Mouse (Mus musculus) intestine, embryonic 15.5 days (tissue): Measurements from ENCODE around the gene Art1. TPM values are rescaled to one million over a fixed set of nuclear protein-coding genes. Genes with fewer than 3 reads are reported as not detected.

Source experiments
- ATAC-seq: fragments of 200-750 bp; cut with Nextera tagmentation; 2 replicates; pipeline ENCODE4 v1.8.0; 2017; ENCODE audit warnings: moderate TSS enrichment, moderate library complexity
- H3K27ac ChIP-seq: fragments of 300-500 bp; sonication (generic); 2 replicates; pipeline ENCODE4 v1.5.1; 2015; ENCODE audit warnings: mild to moderate bottlenecking, inconsistent platforms
- H3K27me3 ChIP-seq: fragments of 300-500 bp; sonication (generic); replicated peaks from 2 replicates; pipeline ENCODE4 v1.6.1; 2015; ENCODE audit warnings: inconsistent platforms
- H3K36me3 ChIP-seq: fragments of 300-500 bp; sonication (generic); 2 replicates; pipeline ENCODE4 v1.6.1; 2015; ENCODE audit warnings: inconsistent platforms
- H3K4me1 ChIP-seq: fragments of 300-500 bp; sonication (generic); replicated peaks from 2 replicates; pipeline ENCODE4 v1.6.1; 2015; ENCODE audit warnings: inconsistent platforms
- H3K4me2 ChIP-seq: fragments of 300-500 bp; sonication (generic); replicated peaks from 2 replicates; pipeline ENCODE4 v1.6.1; 2015; ENCODE audit warnings: mild to moderate bottlenecking, inconsistent platforms
- H3K4me3 ChIP-seq: fragments of 300-500 bp; sonication (generic); replicated peaks from 2 replicates; pipeline ENCODE4 v1.5.1; 2015; ENCODE audit warnings: inconsistent platforms
- H3K9ac ChIP-seq: fragments of 300-500 bp; sonication (generic); 2 replicates; pipeline ENCODE4 v1.6.1; 2015; ENCODE audit warnings: inconsistent platforms
- H3K9me3 ChIP-seq: fragments of 300-500 bp; sonication (generic); 2 replicates; pipeline ENCODE4 v1.6.1; 2016; ENCODE audit warnings: inconsistent platforms
- WGBS: fragments of 180-500 bp; shearing (Covaris S2); methylation state at CpG from one replicate; pipeline ENCODE4 v1.1.7; 2015; 5-methylcytosine and 5-hydroxymethylcytosine counted together
- polyA plus RNA-seq: library from polyadenylated mRNA; unstranded; fragments of >200 nt; fragmentation: Nextera tagmentation; extraction: Ambion mirVana; gene quantifications from 2 replicates; pipeline ENCODE4 v1.2.1, GENCODE M21; 2015

The Art1 gene
- polyA plus RNA-seq, result 0.34 and 0.59 TPM in 2 replicates

DNA sequence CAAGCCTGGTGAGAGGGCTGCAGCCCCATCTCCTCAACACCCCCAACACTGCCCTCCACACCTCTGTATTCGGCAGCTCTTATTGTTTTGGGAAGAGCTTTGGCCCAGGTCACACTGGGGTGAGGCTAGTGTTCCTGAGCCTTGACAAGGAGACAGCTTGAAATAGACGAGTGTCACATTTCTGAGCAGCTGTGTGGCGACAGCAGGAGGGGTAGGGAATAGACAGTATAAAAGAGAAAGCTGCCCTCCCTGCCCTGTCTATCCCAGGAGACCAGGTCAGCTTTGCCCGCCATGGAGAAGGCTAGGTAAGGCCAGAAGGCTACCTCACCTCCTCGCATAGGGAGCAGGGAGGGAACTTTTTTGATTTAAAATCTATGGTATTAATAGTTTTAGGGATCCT lies at the start of gene Art1:
Gene Art1 (plus strand): TSS at position 257 of the 400 bp plus-strand sequence.
- Histone ChIP-seq H3K4me3 (no peak within 1 kb of the TSS), H3K27me3 (no peaks in the 10 kb centered on the region), H3K4me1 (peaks cover 13% of the 10 kb centered on the region), H3K4me2 (no peak within 1 kb of the TSS), H3K9ac (no peak within 1 kb of the TSS), H3K36me3 (no peaks in the 10 kb centered on the region), H3K27ac (no peak within 1 kb of the TSS), H3K9me3 (no peaks in the 10 kb centered on the region)
- ATAC-seq, result no peak
- 74% methylated on average over 5 of the region's 5 CpGs for WGBS

DNA sequence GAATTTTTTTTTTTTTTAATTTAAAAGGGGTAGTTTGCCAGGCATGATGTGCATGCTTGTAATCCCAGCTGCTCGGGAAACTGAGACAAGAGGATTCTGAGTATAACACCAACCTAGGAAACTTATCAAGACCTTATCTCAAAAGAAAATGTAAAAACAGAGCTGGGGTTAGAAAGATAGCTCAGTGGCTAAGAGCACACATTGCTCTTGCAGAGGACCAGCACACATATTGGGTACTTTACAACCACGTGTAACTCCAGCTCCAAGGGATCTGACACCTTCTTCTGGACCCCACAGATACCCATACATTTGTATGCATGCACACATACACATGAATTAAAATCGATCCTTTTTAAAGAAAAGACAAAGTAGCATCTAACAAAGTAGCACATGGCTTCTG lies 40.2 kb upstream of the Art1 start:
- H3K4me1 ChIP-seq, result peaks cover 9% of the 10 kb centered on the region; the same call in 1 of the 2 replicates
- no peak overlapping the region for H3K27ac ChIP-seq
- no peak overlapping the region for H3K9ac ChIP-seq
- H3K36me3 ChIP-seq, result peaks cover 5% of the 10 kb centered on the region; the same call in 1 of the 2 replicates
- H3K4me3 ChIP-seq, result no peak overlapping the region
- ATAC-seq, result no peak
- WGBS, result 72% methylated on average over 3 of the region's 3 CpGs
- H3K9me3 ChIP-seq, result no peaks in the 10 kb centered on the region
- no peak overlapping the region for H3K4me2 ChIP-seq
- no peaks in the 10 kb centered on the region for H3K27me3 ChIP-seq

DNA sequence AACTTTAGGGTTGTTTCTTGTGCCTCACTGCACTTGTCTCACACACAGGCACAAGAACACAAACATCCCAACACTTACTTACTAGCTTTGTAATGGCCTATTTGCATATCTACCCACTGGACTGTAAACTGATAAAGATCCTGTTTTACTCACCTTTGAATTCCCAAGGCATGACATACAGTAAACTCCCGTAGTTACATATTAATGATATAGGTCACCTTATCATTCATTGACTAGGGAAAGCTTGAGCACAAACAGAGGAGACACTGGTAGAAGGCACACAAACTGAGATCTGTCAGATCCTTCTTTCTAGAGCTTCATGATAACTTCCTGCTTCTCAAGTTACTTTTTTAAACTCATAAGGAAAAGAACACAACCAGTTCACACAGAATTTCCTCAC lies 39.3 kb upstream of the Art1 start:
- H3K9ac ChIP-seq, result no peak overlapping the region
- H3K4me2 ChIP-seq, result 0 out of 2 replicates have a peak overlapping the region, but pooled peaks have one; percentile 20
- peaks cover 5% of the 10 kb centered on the region; the same call in 1 of the 2 replicates for H3K36me3 ChIP-seq
- 0 out of 2 replicates have a peak overlapping the region, but pooled peaks have one; percentile 25 for H3K27ac ChIP-seq
- peak; percentile 42 for ATAC-seq
- 64% methylated on average over 1 of the region's 1 CpGs for WGBS
- H3K4me1 ChIP-seq, result peaks cover 12% of the 10 kb centered on the region; the same call in 1 of the 2 replicates
- H3K4me3 ChIP-seq, result no peak overlapping the region
- H3K9me3 ChIP-seq, result no peaks in the 10 kb centered on the region
- no peaks in the 10 kb centered on the region for H3K27me3 ChIP-seq

DNA sequence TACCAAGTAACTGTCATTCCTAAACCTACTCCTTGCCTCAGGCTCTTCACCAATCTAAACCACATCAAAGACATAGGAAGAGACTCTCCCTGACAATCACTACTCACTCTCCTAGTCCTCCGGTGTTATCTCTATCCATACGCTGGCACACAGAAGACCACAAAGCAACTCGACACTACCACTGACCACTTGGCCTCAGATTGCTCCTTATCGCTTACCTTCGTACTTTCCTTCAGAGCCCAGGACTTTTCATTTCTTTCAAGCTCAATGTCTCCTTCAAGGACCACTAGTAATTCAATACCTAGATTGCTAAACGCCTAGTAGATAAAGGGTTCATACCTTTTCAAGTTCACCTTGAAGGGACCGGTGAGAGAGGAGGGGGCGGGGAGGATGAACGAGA lies 37.7 kb upstream of the Art1 start:
- 0 out of 2 replicates have a peak overlapping the region, but pooled peaks have one; percentile 11 for H3K27ac ChIP-seq
- H3K9ac ChIP-seq, result no peak overlapping the region
- peaks cover 4% of the 10 kb centered on the region; the same call in 1 of the 2 replicates for H3K36me3 ChIP-seq
- no peaks in the 10 kb centered on the region for H3K9me3 ChIP-seq
- H3K4me2 ChIP-seq, result peak overlapping the region; percentile 67
- WGBS, result 69% methylated on average over 9 of the region's 9 CpGs
- H3K4me1 ChIP-seq, result peaks cover 12% of the 10 kb centered on the region; the same call in 1 of the 2 replicates
- no peak for ATAC-seq
- H3K4me3 ChIP-seq, result peak overlapping the region; percentile 65
- H3K27me3 ChIP-seq, result no peaks in the 10 kb centered on the region

DNA sequence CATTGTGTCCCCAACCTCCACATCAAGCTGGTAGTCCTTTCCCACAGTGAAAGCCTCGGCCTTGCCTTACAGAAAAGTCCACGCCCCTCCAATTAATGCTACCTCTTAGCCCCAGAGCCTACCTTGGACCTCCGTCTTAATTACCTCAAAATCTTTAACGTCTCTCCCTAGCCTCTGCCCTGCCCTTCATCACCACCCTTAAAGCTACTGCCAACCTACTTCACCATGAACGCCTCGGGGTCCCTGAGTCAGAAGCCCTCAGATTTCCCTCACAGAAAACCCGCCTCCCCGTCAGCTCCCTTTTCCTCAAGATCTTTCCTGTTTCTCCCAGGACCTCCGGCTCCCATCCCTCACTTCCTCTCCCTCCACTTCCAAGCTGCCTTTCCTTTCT lies 36.9 kb upstream of the Art1 start:
- peak overlapping the region; percentile 67 for H3K4me2 ChIP-seq
- peak; percentile 12 for ATAC-seq
- H3K36me3 ChIP-seq, result no peaks in the 10 kb centered on the region
- H3K27ac ChIP-seq, result peak overlapping the region; percentile 71; the same call in 1 of the 2 replicates
- H3K4me3 ChIP-seq, result peak overlapping the region; percentile 65
- H3K9me3 ChIP-seq, result no peaks in the 10 kb centered on the region
- under 1% methylated on average over 9 of the region's 9 CpGs for WGBS
- no peaks in the 10 kb centered on the region for H3K27me3 ChIP-seq
- H3K9ac ChIP-seq, result peak overlapping the region; percentile 64
- H3K4me1 ChIP-seq, result peaks cover 12% of the 10 kb centered on the region; the same call in 1 of the 2 replicates

DNA sequence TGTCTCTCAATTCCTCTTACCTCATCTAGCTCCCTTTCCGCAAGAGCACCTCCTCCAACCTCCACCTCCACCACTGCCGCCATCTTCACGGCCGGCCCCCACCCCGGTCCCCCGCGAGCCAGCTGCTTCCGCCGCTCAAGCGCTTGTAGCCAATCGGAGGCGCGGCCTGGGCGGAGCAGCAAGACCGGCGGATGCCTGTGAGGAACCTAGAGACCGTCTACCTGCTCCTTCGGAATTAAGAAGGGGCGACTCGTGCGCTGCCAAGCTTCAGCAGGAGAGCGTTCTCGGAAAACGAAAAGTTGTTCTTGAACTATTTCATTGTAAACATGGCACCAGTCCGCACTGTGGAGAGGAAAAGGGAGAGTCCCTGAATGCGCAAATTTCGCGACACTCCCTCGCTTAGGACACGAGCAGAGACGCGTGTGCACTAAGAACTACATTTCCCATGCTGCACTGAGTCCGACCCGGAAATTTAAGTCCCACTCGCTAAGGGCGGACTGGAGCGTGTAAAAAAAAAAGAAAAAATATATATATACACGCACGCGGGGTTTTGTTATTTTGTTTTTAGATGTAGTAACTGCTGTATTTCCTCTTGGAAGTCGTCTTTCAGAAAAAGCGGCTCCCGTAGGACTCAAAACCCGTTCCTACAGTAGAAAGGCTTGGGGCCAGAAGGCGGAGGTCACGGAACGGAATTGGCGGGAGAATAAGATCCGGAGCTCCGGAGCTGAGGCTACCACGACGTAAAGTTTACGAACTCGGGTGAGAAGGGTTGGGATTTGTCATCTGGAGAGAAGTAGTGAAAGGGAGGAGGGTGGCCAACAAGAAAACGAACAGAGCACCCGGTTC lies 36.3 kb upstream of the Art1 start, which contains the start of the genes Rnf121, Xndc1 and Xntrpc:
Gene Rnf121 (minus strand): TSS at position 424 of the 846 bp plus-strand sequence.
Gene Xndc1 (plus strand): TSS at position 466 of the 846 bp plus-strand sequence.
Gene Xntrpc (plus strand): TSS at position 668 of the 846 bp plus-strand sequence.
- peak within 1 kb of the TSS; percentile 65 for H3K4me3 ChIP-seq
- H3K27me3 ChIP-seq, result no peaks in the 10 kb centered on the region
- H3K27ac ChIP-seq, result peak within 1 kb of the TSS; percentile 72
- no peaks in the 10 kb centered on the region for H3K9me3 ChIP-seq
- ATAC-seq, result peak; percentile 98
- under 1% methylated on average over 56 of the region's 56 CpGs for WGBS
- no peaks in the 10 kb centered on the region for H3K36me3 ChIP-seq
- H3K4me2 ChIP-seq, result peak within 1 kb of the TSS; percentile 67
- peaks cover 12% of the 10 kb centered on the region; the same call in 1 of the 2 replicates for H3K4me1 ChIP-seq
- peak within 1 kb of the TSS; percentile 64 for H3K9ac ChIP-seq

DNA sequence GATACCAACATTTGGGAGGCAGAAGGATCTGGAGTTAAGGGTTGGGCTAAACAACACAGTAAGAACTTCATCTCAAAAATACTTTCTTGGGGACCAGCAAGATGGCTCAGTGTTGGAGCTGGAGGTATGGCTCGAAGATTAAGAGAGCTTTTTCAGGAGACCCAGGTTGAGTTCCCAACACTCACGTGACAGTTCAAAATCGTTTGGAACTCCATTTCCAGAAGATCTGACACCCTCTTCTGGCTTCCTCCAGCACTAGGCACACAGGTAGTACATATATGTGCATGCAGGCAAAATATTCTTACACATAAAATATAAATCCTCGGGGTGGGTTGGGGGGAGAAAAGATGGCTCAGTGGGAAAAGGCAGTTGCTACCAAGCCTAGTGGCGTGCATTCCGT lies 35.2 kb upstream of the Art1 start:
- Histone ChIP-seq H3K27me3 (no peaks in the 10 kb centered on the region), H3K36me3 (no peaks in the 10 kb centered on the region), H3K4me3 (peak overlapping the region; percentile 65), H3K4me1 (peaks cover 12% of the 10 kb centered on the region; the same call in 1 of the 2 replicates), H3K27ac (no peak overlapping the region), H3K9me3 (no peaks in the 10 kb centered on the region), H3K9ac (0 out of 2 replicates have a peak overlapping the region, but pooled peaks have one; percentile 23), H3K4me2 (peak overlapping the region; percentile 67)
- 60% methylated on average over 6 of the region's 6 CpGs for WGBS
- no peak for ATAC-seq

DNA sequence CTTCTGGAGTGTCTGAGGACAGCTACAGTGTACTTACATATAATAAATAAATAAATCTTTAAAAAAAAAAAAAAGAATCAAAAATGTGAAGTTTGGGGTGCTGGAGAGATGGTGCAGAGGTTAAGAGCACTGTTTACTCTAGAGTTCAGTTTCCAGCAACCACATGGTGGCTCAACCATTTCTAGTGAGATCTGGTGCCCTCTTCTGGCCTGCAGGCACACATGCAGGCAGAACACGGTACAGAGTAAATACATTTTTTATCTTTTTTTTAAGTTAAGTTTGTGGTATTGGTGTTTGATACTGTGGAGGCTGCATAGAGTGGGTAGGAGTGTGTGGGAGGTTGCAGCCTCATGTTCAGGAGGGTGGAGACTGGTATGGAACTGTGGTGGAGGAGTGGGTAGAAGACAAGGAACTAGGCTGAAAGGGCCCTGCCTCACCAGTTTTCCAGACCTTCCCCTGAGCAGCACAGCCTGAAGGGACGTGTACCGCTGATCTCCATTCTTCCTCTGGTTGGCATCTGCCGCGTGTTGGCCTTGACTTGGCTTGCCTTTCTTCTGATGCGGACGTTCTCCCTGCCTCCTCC lies 24.7 kb upstream of the Art1 start:
- no peak overlapping the region for H3K9ac ChIP-seq

DNA sequence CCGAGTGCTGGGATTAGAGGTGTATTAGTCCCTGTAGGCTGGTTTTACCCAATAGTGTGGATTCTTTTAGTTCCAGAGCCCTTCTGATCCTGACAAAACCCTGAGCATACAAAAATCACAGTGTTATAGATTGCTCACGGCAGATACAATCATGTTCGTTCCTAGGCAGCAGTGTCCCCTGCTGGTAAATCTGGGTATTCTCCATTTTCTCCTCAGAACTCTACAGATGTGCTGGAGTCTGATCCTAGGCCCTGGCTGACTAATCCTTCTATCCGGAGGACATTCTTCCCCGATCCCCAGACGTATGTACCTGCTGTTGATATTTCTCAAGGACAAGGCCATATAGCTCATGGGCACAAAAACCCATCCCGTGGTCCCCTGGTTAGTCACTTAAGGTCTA lies 23.0 kb upstream of the Art1 start:
- 73% methylated on average over 7 of the region's 7 CpGs for whole genome bisulfite sequencing
- no peaks in the 10 kb centered on the region for H3K27me3 ChIP-seq
- ATAC-seq, result no peak
- peaks cover 46% of the 10 kb centered on the region for H3K36me3 ChIP-seq
- H3K4me2 ChIP-seq, result no peak overlapping the region
- H3K9me3 ChIP-seq, result no peaks in the 10 kb centered on the region
- no peak overlapping the region for H3K9ac ChIP-seq
- no peak overlapping the region for H3K4me3 ChIP-seq
- H3K4me1 ChIP-seq, result no peaks in the 10 kb centered on the region
- no peak overlapping the region for H3K27ac ChIP-seq

More for the DNA sequence above, 24.7 kb upstream of the Art1 start:
- no peak overlapping the region for H3K4me3 ChIP-seq
- H3K27me3 ChIP-seq, result no peaks in the 10 kb centered on the region
- H3K9me3 ChIP-seq, result no peaks in the 10 kb centered on the region
- no peaks in the 10 kb centered on the region for H3K4me1 ChIP-seq
- H3K36me3 ChIP-seq, result peaks cover 42% of the 10 kb centered on the region
- 84% methylated on average over 7 of the region's 7 CpGs for WGBS
- ATAC-seq, result no peak
- no peak overlapping the region for H3K27ac ChIP-seq
- H3K4me2 ChIP-seq, result no peak overlapping the region

DNA sequence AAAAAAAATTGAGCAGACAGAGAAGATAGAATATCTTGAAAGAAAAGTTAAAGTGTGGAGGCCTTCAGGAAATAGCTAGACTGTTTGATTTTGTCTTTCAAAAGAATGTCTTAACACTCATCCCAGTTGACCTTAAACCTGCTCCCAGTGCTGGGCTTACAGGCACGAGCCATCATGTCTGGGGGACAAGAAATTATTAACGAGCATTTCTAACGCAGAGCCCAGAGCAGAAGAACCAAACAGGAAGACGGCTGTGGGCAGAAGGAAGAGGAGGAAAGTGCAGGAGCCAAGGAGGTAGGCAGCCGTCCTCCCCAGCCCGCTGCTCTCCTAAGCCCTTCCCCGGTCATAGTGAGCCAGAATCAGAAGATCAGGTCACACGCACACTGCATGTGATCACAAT lies 21.2 kb upstream of the Art1 start:
- 82% methylated on average over 8 of the region's 8 CpGs for WGBS
- H3K27me3 ChIP-seq, result no peaks in the 10 kb centered on the region
- no peak overlapping the region for H3K27ac ChIP-seq
- H3K4me1 ChIP-seq, result no peaks in the 10 kb centered on the region
- ATAC-seq, result no peak
- H3K9ac ChIP-seq, result no peak overlapping the region
- peaks cover 42% of the 10 kb centered on the region for H3K36me3 ChIP-seq
- no peaks in the 10 kb centered on the region for H3K9me3 ChIP-seq
- no peak overlapping the region for H3K4me2 ChIP-seq
- no peak overlapping the region for H3K4me3 ChIP-seq

DNA sequence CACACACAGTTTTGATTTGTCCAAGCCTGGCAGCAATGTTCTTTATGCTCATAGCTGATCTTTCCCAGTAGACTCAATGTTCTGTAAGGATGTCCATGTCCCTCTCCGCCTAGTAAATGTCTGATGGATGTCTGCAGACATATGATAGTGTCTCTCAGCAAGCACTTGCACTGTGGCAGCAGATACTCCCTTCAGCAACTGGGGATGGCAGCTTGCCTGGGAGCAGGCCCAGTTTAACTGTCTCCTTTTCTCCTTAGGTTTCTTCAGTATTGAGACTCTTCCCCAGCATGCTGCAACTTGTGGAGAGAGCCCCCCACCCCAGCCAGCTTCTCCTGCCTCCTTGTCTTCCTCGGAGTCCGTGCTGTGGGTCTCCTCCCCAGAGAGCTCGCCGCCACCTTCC lies 19.8 kb upstream of the Art1 start:
- no peak overlapping the region for H3K4me2 ChIP-seq
- no peaks in the 10 kb centered on the region for H3K27me3 ChIP-seq
- H3K9me3 ChIP-seq, result no peaks in the 10 kb centered on the region
- no peaks in the 10 kb centered on the region for H3K4me1 ChIP-seq
- no peak overlapping the region for H3K4me3 ChIP-seq
- peaks cover 36% of the 10 kb centered on the region for H3K36me3 ChIP-seq
- no peak overlapping the region for H3K27ac ChIP-seq
- 95% methylated on average over 5 of the region's 5 CpGs for whole genome bisulfite sequencing
- no peak overlapping the region for H3K9ac ChIP-seq
- no peak for ATAC-seq

DNA sequence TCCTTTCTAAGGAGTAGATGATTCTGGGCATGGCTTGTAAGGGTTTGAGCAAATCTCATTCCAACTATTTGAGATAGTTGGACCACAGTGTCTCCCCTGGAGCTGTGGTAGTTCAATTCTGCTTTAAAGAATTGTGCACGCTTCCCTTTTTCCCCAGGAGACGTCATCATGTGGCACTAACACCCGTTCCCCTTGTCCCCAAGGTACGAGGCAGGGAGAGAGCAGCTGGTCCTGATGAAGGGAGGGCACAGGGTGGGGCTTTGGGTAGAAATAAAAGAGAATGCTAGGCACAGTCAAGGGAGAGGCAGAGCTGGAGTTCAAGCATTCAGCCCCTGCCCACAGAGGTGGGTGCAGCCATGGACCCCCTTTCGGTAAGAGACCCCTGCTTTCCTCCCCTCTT lies 18.7 kb upstream of the Art1 start, which contains the start of gene Trpc2:
Gene Trpc2 (plus strand): TSS at position 301 of the 400 bp plus-strand sequence.
- 89% methylated on average over 5 of the region's 5 CpGs for WGBS
- peaks cover 32% of the 10 kb centered on the region for H3K36me3 ChIP-seq
- no peaks in the 10 kb centered on the region for H3K4me1 ChIP-seq
- no peaks in the 10 kb centered on the region for H3K9me3 ChIP-seq
- H3K9ac ChIP-seq, result no peak within 1 kb of the TSS
- H3K4me3 ChIP-seq, result no peak within 1 kb of the TSS
- H3K27me3 ChIP-seq, result no peaks in the 10 kb centered on the region
- ATAC-seq, result no peak
- no peak within 1 kb of the TSS for H3K4me2 ChIP-seq
- H3K27ac ChIP-seq, result no peak within 1 kb of the TSS
